Mouse (Mus musculus): ENCODE data around the gene Cntnap1.

Gene Cntnap1

GRCm38 (mm10) chr11:101220853-101221252 lies 50.5 kb downstream of the Cntnap1 start:
- DNase-seq (ENCODE audit: low read depth, low spot score), result no peak

GRCm38 (mm10) chr11:101221306-101221986 lies 51.1 kb downstream of the Cntnap1 start:
- DNase-seq (ENCODE audit: low read depth, low spot score), result no peak

GRCm38 (mm10) chr11:101224337-101224736 lies 54.0 kb downstream of the Cntnap1 start:
- DNase-seq (ENCODE audit: low read depth, low spot score), result no peak

- DNase-seq (ENCODE audit: low read depth, low spot score), result peak; percentile 58
Measured at GRCm38 (mm10) chr11:101225331-101226064, 55.2 kb downstream of the Cntnap1 start.

DNA sequence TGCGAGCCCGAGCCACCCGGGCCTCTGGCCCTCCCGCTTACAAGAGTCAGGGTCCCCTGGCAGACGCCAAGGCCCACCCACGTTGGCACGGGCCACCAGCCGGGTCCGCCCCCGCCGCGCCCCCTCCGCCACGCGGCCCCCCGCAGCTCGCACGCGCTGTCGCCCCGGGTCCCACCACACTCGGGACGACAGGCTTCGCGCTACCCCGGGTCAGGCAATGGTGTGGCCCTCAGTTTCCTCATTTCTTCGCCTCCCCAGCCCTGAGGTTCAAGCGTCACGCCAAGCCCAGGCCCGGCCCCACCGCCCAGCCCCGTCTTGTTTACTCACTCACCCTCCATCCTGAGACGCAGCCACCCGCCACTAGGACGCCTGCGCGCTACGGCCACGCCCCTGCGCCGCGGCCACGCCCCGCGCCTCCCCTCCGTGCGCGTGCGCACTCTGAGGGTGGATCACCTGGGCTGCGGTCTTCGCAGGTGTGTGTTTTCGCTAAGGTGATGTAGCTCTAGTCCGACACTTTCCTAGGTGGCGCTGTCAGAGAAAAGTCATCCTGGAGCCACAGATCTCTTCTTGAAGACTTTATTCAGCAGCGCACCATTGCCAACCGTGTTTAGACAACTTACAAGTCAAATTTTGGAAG lies 55.9 kb downstream of the Cntnap1 start, which contains the start of gene Ezh1:
Ezh1 (minus strand) TSS at position 399 of the 637 bp plus-strand sequence.
- peak; percentile 89 for DNase-seq (ENCODE audit: low read depth, low spot score)

GRCm38 (mm10) chr11:101229361-101229900 lies 59.1 kb downstream of the Cntnap1 start:
- peak; percentile 31 for DNase-seq (ENCODE audit: low read depth, low spot score)

- no peak for DNase-seq (ENCODE audit: low read depth, low spot score)
Measured at GRCm38 (mm10) chr11:101230061-101230511, 59.8 kb downstream of the Cntnap1 start.

DNA sequence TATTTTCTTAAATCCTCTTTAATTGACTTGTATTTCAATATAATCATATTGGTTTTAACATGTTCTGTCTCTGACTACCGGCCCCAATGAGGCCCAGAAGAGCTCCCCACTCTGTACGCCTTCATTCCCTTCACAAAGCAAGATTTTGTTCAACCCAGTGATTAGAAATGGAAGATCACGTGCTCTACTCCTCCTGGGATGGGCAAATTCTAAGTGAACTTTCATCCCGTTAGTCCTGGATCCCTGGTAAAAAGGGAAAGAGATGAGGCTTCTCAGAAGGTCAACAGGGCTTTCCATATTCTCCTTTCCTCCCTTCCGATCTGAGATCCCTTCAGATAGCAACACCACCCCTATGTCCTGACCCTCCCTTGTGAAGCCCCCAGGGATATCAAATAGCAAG lies 60.2 kb downstream of the Cntnap1 start:
- peak; percentile 20 for DNase-seq (ENCODE audit: low read depth, low spot score)

DNA sequence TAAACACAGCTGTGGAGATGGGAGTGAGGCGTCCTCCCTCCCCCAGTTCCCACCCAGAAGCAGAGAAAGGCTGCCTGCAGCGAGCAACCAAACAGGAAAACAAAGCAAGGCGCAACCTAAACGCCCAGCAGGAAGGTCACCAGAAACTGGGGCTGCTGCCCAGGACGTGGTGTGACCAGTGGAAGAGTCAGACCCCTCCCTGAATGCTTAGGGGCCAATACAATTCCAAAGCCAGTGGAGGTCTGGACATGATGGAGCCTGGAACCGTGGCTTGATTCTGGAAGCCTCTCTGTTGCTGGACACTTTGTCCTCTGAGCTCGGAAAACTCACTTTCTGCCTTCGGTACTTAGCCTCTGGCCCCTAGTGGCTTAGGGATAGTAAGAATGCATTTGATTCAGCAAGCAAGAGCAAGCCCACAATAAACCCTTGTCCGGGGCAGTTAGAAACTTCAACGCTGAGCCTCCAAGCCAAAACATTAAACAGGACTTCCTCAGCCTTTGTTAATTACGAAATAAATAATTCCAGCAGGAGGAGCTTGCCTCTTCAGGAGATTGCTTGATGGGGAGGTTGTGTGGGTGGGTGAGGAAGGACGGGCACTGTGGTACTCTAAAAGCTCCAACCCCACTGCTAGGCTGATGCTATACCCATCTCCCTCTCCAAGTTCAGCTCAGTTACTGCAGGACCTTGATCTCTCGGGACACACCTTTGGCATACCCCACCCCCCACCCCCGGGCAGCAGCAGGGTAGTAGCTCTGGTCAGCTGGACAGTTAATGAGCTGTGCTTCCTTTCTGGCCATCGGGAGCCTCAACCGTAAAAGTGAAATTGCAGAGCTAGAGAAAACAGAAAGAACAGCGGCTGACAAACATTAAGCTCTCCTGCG lies 60.9 kb downstream of the Cntnap1 start:
- peak; percentile 20 for DNase-seq (ENCODE audit: low read depth, low spot score)

DNA sequence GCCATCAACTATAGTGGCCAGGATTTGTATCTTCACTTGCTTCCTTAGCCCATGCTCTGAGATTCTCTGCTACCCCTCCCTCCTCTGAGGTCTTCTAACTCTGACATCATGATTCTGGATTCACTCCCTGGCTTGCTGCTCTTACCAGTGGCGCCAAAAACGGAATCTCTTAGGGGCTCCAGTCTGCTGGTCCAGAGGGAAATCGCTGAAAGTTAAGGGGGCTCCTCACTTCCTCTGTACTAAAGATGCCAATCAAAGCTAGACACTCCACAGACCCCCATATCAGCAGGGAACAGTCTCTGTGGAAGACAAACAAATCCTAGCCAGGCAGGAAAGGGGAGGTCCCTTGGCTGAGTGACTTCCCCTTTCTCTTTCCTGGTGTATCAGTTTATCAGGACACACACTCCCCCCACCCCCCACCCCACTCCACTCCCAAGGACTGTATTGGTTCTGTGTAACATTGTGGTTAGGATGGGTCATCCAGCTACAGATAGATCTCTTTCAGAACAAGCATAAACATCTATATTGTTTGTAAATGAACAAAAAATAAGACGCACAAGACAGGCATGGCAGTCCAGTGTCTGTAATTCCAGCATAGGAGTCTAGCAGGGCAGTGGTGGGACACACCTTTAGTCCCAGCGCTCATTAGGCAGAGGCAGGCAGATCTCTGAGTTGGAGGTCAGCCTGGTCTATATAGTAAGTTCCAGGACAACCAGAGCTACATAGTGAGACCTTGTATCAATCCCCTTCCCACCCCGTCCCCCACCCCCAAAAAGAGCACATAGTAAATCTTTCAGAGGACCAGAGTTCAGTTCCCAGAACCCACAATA lies 61.9 kb downstream of the Cntnap1 start:
- no peak for DNase-seq (ENCODE audit: low read depth, low spot score)

GRCm38 (mm10) chr11:101233240-101233639 lies 62.9 kb downstream of the Cntnap1 start:
- no peak for DNase-seq (ENCODE audit: low read depth, low spot score)

DNA sequence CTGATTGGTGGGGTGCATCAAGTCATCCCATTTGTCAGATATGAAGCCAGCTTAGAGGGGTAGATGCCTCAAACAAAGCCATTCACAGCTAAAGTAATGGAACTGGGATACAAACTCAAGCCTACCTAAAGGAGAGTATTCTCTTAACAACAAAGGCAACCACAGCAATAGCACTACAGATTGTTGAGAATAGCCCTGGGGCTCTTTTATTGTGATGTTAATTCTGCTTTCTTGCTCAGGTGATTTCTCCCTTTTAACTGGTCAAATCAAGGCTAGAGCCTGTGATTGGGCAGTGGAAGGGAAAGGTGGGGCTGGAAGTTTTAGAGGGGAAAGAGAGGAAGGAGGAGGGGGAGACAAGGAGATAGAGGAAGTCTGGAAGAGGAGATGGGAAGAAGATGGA lies 63.8 kb downstream of the Cntnap1 start:
- DNase-seq (ENCODE audit: low read depth, low spot score), result peak; percentile 93

DNA sequence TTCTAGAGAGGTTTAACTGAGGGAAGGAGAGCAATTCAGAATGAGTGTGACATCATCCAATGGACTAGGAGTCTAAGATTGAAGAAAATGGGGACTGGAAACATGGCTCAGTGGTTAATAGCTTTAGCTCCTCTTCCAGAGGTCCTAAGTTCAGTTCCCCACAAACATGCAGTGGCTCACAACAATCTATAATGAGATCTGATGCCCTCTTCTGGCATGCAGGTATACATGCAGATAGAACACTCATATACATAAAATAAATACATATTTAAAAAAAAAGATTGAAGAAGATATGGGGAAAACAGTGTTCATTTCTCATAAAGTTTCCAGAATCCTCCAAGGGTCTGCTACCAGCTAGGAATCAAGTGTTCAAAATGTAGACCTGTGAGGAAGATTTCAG lies 65.1 kb downstream of the Cntnap1 start:
- DNase-seq (ENCODE audit: low read depth, low spot score), result no peak

DNA sequence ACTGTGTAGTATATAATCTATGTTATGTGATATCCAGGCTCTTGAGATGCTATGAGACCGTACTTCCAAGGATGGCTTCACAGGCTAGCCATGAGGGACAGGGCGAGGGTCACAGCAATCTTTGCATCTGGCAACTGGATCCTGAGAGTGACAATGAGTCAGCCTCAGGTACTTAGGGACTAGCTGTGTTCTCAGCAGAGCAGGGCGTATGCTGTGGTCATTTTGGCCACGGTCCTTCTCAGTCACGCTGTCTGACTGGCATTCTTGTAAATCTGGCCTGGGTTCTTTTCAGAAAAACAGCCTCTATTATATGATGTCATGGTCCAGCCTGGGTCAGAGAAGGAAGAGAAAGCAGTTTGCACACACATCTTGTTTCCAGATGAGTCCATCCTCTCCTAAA lies 66.5 kb downstream of the Cntnap1 start:
- no peak for DNase-seq (ENCODE audit: low read depth, low spot score)

DNA sequence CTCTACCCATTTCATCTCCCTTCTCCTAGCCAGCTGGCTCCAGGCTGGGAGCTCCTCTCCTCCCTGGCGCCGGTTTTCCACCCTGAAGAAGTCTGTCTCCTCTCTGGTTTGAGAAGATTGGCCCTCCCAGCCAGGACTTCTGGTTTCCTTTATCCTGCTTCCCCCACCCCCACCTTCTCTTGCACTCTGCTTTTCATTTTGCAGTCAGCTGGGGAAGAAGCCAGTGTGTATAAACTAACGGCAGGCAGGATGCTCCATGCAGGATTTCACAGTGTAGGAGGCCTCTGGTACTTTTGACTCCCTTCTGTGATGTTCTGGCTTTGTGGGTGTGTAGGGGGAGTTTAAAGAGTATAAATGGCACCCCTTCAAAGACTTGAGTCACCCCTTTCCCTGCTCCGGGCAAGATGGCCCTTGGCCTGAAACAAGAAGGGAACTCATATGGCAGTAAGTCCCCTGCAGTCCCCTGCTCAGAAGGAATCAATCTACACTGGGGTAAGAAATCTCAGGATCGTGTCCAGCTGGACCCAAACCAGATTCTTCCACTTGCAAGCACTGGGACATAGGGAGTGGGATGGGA lies 67.8 kb downstream of the Cntnap1 start:
- DNase-seq (ENCODE audit: low read depth, low spot score), result no peak

All from R1 (cell line).